Mouse (Mus musculus) lung, embryonic 15.5 days (tissue): ENCODE measurements around the gene Zscan10. TPM values are rescaled to one million over a fixed set of nuclear protein-coding genes. Genes with fewer than 3 reads are reported as not detected.
"Not testable (repeated sequence)": the region's sequence is repeated elsewhere in the genome, so short reads cannot be mapped to it uniquely, and the experiment has no call there.

Experiments used
- ATAC-seq: fragments of 200-750 bp; cut with Nextera tagmentation; 2 replicates; pipeline ENCODE4 v1.8.0; 2017; ENCODE audit warnings: moderate number of reproducible peaks, borderline replicate concordance; ENCODE audit not compliant: low FRiP score, low TSS enrichment; ENCODE audit errors: extremely low read depth
- H3K27ac ChIP-seq: fragments of 300-500 bp; sonication (generic); 2 replicates; pipeline ENCODE4 v1.5.1; 2015; ENCODE audit warnings: moderate library complexity, mild to moderate bottlenecking, inconsistent platforms
- H3K27me3 ChIP-seq: fragments of 300-500 bp; sonication (generic); 2 replicates; pipeline ENCODE4 v1.6.1; 2015; ENCODE audit warnings: inconsistent platforms
- H3K36me3 ChIP-seq: fragments of 300-500 bp; sonication (generic); 2 replicates; pipeline ENCODE4 v1.6.1; 2015; ENCODE audit warnings: inconsistent platforms
- H3K4me1 ChIP-seq: fragments of 300-500 bp; sonication (generic); 2 replicates; pipeline ENCODE4 v1.6.1; 2015; ENCODE audit warnings: inconsistent platforms
- H3K4me2 ChIP-seq: fragments of 300-500 bp; sonication (generic); 2 replicates; pipeline ENCODE4 v1.6.1; 2015; ENCODE audit warnings: inconsistent platforms, mild to moderate bottlenecking, moderate library complexity
- H3K4me3 ChIP-seq: fragments of 300-500 bp; sonication (generic); 2 replicates; pipeline ENCODE4 v1.5.1; 2015; ENCODE audit warnings: mild to moderate bottlenecking, inconsistent platforms
- H3K9ac ChIP-seq: fragments of 300-500 bp; sonication (generic); 2 replicates; pipeline ENCODE4 v1.6.1; 2015; ENCODE audit warnings: inconsistent platforms
- H3K9me3 ChIP-seq: fragments of 300-500 bp; sonication (generic); 2 replicates; pipeline ENCODE4 v1.6.1; 2016; ENCODE audit warnings: inconsistent platforms
- WGBS: fragments of 180-500 bp; shearing (Covaris S2); methylation state at CpG from one replicate; pipeline ENCODE4 v1.1.7; 2015; 5-methylcytosine and 5-hydroxymethylcytosine counted together
- polyA plus RNA-seq: library from polyadenylated mRNA; unstranded; fragments of >200 nt; fragmentation: Nextera tagmentation; extraction: Ambion mirVana; gene quantifications from 2 replicates; pipeline ENCODE4 v1.2.1, GENCODE M21; 2015

Gene Zscan10
- polyA plus RNA-seq, 1 experiment from 2014 or later: 0.40 TPM

DNA sequence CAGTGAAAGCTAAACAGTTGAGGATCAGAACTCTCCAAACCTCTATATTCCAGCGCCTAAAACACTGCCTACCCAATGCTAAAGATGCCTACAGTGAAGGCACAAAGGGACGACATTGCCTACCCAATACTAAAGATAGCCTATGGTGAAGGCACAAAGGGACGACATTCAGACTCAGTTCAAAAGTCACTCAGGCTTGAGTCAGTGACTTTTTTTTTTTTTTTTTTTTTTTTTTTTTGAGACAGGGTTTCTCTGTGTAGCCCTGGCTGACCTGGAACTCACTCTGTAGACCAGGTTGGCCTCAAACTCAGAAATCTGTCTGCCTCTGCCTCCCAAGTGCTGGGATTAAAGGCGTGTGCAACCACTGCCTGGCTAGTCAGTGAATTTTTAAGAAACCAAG is 5.5 kb upstream of the Zscan10 start:
- WGBS: 84% methylated on average over 4 of the region's 4 CpGs
- not testable (repeated sequence) for H3K4me3 ChIP-seq, H3K27me3 ChIP-seq, H3K9me3 ChIP-seq, ATAC-seq, H3K9ac ChIP-seq, H3K27ac ChIP-seq, H3K36me3 ChIP-seq, H3K4me2 ChIP-seq
- peaks cover 19% of the 10 kb centered on the region for H3K4me1 ChIP-seq

DNA sequence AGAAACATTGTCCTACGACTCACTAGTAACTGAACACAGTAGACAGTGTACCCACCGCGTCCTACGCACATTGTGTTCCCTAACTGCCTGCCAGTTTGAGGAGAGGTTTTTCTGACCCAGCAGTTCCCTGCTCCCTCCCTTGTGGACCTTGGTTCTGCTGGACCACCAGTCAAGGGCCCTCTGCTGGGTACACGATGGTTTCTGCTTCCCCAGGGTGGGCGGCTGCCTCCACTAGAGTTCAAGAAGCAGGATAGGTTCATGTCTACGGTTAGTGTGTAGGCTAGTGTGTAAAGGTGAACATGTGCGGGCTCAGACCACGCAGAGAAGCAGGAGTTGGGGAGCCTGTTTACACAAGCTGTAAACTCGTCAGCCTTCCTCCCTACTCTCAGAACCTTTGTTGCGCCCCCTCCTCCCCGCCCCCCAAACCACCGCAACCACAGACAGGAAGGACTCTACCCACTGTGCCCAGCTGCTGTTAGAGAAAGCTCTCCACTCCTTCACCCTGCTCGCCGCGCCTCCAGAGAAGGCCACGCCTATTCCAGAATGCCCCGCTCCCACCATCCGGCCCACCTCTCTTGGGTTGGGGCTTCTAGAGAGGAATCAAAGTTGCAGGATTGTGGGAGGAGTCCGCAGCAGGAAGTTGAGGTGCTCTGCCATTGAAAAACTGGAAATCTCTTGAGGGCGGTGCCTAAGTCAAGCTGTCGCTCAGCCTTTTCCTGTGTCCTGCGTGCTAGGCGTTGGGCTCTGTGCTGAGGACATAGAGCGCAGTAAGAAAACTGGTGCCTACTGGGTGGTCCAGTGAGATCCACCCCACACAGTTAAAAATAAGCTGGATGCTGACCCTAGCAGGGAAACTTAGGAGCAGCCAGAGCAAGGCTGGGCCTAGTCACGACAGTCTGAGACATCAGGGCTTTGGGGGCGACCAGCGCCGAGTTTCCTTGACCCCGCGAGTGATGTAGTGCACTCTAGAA is 1.8 kb upstream of the Zscan10 start, which contains the start of gene Zfp13:
TSS of gene Zfp13 (minus strand) at position 906 of the 971 bp plus-strand sequence.
- H3K9ac ChIP-seq: peak within 1 kb of the TSS; percentile 55
- 5% methylated on average over 31 of the region's 31 CpGs for WGBS
- H3K9me3 ChIP-seq: no peaks in the 10 kb centered on the region
- no peaks in the 10 kb centered on the region for H3K36me3 ChIP-seq
- H3K4me3 ChIP-seq: peak within 1 kb of the TSS; percentile 50
- peaks cover 25% of the 10 kb centered on the region for H3K4me1 ChIP-seq
- H3K27me3 ChIP-seq: no peaks in the 10 kb centered on the region
- H3K4me2 ChIP-seq: peak within 1 kb of the TSS; percentile 80
- ATAC-seq: peak; percentile 96
- peak within 1 kb of the TSS; percentile 97 for H3K27ac ChIP-seq

DNA sequence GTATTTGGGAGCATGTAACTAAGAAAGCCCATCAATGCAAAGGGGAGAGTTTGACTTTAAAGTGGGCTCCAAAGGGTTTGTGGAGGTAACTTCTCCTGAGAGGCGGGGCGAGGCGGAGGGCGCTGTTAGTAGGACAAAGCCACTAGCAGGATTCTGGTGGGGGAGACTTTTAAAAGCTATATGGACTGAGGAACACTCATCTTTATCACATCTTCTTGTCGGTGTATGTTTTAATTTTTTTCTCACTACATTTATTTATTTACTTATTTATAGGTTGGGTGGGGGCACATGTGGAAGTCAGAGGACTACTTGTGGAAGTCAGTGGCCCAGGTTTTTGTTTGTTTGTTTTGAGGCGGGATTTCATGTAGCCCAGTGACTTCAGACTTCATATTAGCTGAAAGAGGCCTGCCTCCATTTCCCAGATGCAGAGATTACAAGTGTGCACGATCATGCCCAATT is 1.0 kb upstream of the Zscan10 start:
- H3K9me3 ChIP-seq: no peaks in the 10 kb centered on the region
- H3K4me1 ChIP-seq: peaks cover 25% of the 10 kb centered on the region
- H3K27ac ChIP-seq: peak overlapping the region; percentile 97
- H3K4me2 ChIP-seq: peak overlapping the region; percentile 80
- H3K36me3 ChIP-seq: no peaks in the 10 kb centered on the region
- peak overlapping the region; percentile 50 for H3K4me3 ChIP-seq
- peak overlapping the region; percentile 55 for H3K9ac ChIP-seq
- peak; percentile 1; the same call in 1 of the 2 replicates for ATAC-seq
- no peaks in the 10 kb centered on the region for H3K27me3 ChIP-seq
- WGBS: 25% methylated on average over 7 of the region's 7 CpGs

DNA sequence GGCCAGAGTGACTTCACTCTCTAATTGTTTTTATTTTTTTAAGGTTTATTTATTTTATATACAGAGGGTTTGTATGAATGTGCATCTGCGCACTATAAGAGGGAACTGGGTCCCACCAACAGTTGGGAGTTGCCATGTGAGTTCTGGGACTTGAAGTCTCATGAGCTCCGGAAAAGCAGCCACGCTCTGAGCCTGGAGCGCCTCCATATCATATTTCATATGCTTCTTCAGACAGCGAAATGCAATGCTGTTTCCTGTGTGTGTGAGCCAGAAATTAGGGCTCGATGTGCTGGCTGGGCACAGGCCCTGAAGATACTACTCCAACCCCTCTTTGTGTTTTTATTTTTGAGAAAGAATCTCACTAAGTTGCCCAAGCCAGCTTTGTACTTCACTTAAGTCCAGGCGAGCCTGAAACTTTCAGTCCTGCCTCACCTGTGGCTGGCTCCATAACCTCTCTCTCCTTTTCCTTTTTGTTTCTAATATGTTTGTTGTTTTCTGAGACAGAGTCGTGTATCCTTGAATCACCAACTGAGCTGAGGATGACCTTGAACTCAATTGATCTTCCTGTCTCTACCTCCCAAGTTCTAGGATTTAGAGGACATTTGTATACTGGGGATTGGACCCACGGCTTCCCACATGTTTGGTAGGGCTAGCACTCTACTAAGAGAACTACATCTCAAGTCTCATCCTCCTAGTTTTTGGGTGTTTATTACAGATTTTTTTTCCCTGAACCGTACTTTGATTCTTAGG is 1.4 kb downstream of the Zscan10 start:
- ATAC-seq: no peak
- no peak overlapping the region for H3K4me3 ChIP-seq
- H3K27me3 ChIP-seq: no peaks in the 10 kb centered on the region
- no peak overlapping the region for H3K4me2 ChIP-seq
- H3K27ac ChIP-seq: peak overlapping the region; percentile 39
- peaks cover 25% of the 10 kb centered on the region for H3K4me1 ChIP-seq
- no peak overlapping the region for H3K9ac ChIP-seq
- no peaks in the 10 kb centered on the region for H3K36me3 ChIP-seq
- H3K9me3 ChIP-seq: no peaks in the 10 kb centered on the region
- WGBS: 33% methylated on average over 10 of the region's 10 CpGs

DNA sequence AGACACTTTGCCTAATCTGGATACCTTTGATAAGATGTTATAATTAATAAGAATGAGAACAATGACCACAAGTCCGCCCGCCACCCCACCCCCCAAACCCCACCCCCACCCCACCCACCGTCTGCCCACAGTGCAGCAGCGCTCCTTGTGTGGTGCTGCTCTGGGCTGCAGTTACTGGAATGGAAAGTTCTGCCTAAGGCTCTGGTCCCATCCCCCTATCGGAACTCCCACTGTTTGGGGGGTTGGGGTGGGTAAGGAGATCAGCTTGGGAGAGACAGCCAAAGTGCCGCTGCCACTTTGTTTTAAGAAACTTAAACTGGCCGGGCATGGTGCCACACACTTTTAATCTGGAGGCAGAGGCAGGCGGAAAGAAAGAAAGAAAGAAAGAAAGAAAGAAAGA is 2.4 kb downstream of the Zscan10 start:
- H3K4me3 ChIP-seq: no peak overlapping the region
- WGBS: 31% methylated on average over 8 of the region's 8 CpGs
- no peaks in the 10 kb centered on the region for H3K36me3 ChIP-seq
- no peak for ATAC-seq
- H3K4me1 ChIP-seq: peaks cover 25% of the 10 kb centered on the region
- no peaks in the 10 kb centered on the region for H3K9me3 ChIP-seq
- no peak overlapping the region for H3K27ac ChIP-seq
- no peak overlapping the region for H3K4me2 ChIP-seq
- H3K9ac ChIP-seq: no peak overlapping the region
- no peaks in the 10 kb centered on the region for H3K27me3 ChIP-seq

DNA sequence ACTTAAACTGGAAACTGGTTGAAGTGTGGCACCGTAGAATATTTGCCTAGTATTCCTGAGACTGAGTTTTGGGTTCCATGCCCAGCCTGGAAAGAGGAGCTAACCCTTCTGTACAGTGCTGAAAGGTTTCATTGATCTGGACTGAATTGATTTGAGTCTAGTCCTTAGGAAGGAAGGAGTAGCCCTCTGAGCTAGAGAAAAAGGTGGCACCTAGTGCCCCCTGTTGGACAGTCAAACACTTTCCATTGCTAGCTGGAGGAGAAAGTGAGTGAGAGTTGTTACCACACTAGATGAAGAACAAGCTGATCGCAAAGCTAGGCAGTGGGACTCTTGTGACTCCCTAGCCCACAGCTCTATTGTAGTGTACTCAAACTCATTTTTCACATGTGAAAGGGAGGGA is 2.9 kb downstream of the Zscan10 start:
- no peak for ATAC-seq
- H3K27me3 ChIP-seq: no peaks in the 10 kb centered on the region
- no peaks in the 10 kb centered on the region for H3K9me3 ChIP-seq
- no peaks in the 10 kb centered on the region for H3K36me3 ChIP-seq
- WGBS: 53% methylated on average over 2 of the region's 2 CpGs
- H3K4me1 ChIP-seq: peaks cover 23% of the 10 kb centered on the region
- H3K27ac ChIP-seq: no peak overlapping the region
- no peak overlapping the region for H3K4me2 ChIP-seq
- no peak overlapping the region for H3K9ac ChIP-seq
- H3K4me3 ChIP-seq: no peak overlapping the region

DNA sequence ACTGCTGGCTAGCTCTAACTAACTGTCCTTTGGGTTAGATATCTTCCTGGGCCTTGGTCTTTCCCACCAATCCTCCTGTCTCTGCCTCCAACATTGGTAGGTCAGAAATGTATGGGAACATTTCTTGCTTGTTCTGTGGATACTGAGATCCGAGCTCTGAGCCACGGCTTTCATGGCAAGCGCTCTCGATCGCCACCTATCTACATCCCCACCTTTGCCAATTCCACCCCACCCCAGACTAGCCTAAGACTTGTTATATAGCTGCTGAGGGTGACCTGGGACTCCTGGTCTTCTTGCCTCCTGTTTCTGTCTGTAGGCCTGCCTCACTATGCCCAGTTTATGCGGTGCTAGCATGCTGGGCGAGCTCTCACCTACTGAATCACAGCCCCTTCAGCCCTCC is 3.7 kb downstream of the Zscan10 start:
- H3K9me3 ChIP-seq: no peaks in the 10 kb centered on the region
- H3K4me2 ChIP-seq: no peak overlapping the region
- H3K4me3 ChIP-seq: no peak overlapping the region
- no peaks in the 10 kb centered on the region for H3K27me3 ChIP-seq
- peaks cover 19% of the 10 kb centered on the region for H3K4me1 ChIP-seq
- H3K36me3 ChIP-seq: no peaks in the 10 kb centered on the region
- H3K27ac ChIP-seq: no peak overlapping the region
- WGBS: 65% methylated on average over 7 of the region's 7 CpGs
- H3K9ac ChIP-seq: no peak overlapping the region
- no peak for ATAC-seq

DNA sequence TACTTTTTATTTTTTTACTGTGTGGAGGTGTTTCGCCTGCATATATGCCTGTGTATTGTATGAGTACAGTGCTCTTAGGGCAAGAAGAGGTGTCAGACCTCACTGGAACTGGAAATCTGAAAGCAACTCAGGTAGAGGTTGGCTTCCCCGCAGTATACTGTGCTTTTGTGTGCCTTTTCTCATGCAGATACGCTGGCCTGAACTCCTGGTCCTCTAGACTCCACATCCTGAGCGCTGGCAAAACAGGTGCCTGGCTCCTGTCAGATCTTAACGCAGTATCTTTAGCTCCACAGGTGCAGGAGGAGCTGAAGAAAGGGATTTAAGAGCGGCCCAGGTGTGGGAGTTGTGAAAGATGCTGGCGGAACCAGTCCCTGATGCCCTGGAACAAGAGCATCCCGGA is 4.6 kb downstream of the Zscan10 start:
- ATAC-seq: no peak
- 81% methylated on average over 8 of the region's 8 CpGs for WGBS
- Histone ChIP-seq H3K9ac (no peak overlapping the region), H3K36me3 (no peaks in the 10 kb centered on the region), H3K9me3 (no peaks in the 10 kb centered on the region), H3K27me3 (no peaks in the 10 kb centered on the region), H3K4me2 (no peak overlapping the region), H3K4me3 (no peak overlapping the region), H3K27ac (no peak overlapping the region), H3K4me1 (peaks cover 12% of the 10 kb centered on the region)

DNA sequence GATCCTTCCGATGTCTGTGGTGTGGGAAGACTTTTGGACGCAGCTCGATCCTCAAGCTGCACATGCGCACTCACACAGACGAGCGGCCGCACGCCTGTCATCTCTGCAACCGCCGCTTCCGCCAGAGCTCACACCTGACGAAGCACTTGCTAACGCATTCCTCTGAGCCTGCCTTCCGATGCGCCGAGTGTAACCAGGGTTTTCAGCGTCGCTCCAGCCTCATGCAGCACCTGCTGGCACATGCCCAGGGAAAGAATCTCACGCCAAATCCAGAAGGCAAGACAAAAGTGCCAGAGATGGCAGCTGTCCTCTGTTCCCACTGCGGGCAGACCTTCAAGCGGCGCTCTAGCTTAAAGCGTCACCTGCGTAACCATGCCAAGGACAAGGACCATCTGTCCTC is 9.0 kb downstream of the Zscan10 start:
- Histone ChIP-seq H3K9me3 (no peaks in the 10 kb centered on the region), H3K4me1 (no peaks in the 10 kb centered on the region), H3K27ac (no peak overlapping the region), H3K4me3 (no peak overlapping the region), H3K27me3 (no peaks in the 10 kb centered on the region), H3K9ac (no peak overlapping the region), H3K4me2 (no peak overlapping the region), H3K36me3 (no peaks in the 10 kb centered on the region)
- WGBS: 91% methylated on average over 24 of the region's 24 CpGs
- no peak for ATAC-seq

DNA sequence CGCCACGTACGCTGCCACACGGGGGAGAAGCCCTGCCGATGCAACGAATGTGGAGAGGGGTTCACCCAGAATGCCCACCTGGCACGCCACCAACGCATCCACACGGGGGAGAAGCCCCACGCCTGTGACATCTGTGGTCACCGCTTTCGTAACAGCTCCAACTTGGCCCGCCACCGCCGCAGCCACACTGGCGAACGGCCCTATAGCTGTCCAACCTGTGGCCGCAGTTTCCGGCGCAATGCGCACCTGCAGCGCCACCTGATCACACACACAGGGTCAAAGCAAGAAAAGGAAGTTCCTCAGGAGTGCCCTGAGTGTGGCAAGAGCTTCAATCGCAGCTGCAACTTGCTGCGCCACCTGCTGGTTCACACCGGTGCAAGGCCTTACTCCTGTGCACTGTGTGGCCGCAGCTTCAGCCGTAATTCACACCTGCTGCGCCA is 9.7 kb downstream of the Zscan10 start:
- Histone ChIP-seq H3K27ac (no peak overlapping the region), H3K36me3 (no peaks in the 10 kb centered on the region), H3K4me2 (no peak overlapping the region), H3K27me3 (no peaks in the 10 kb centered on the region), H3K9me3 (no peaks in the 10 kb centered on the region), H3K4me1 (no peaks in the 10 kb centered on the region), H3K9ac (no peak overlapping the region), H3K4me3 (no peak overlapping the region)
- ATAC-seq: peak; percentile 78; the same call in 1 of the 2 replicates
- WGBS: 76% methylated on average over 28 of the region's 28 CpGs

DNA sequence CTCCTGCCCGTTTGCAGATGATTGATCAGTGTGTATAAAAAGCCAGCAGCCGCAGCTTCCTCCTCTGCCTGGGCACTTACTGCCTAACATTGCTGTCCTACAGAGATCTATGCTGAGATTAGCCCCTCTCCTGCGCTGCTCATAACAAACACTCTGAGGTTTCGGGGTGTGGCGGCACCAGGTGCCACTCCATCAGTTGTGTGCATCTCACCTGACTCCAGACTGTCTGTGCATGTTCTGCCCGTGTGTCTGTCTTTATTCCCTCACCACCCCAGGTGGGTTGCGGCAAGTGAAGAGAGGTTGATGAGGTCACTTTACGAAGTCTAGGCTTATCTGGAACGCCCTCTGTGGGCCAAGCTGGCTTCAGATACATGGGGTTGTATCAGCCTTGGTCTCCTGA is 16.4 kb downstream of the Zscan10 start:
- H3K4me3 ChIP-seq: no peak overlapping the region
- H3K36me3 ChIP-seq: no peaks in the 10 kb centered on the region
- H3K9ac ChIP-seq: no peak overlapping the region
- no peak for ATAC-seq
- H3K9me3 ChIP-seq: no peaks in the 10 kb centered on the region
- no peak overlapping the region for H3K4me2 ChIP-seq
- H3K27me3 ChIP-seq: peaks cover 8% of the 10 kb centered on the region
- no peak overlapping the region for H3K27ac ChIP-seq
- WGBS: 32% methylated on average over 9 of the region's 9 CpGs
- no peaks in the 10 kb centered on the region for H3K4me1 ChIP-seq

DNA sequence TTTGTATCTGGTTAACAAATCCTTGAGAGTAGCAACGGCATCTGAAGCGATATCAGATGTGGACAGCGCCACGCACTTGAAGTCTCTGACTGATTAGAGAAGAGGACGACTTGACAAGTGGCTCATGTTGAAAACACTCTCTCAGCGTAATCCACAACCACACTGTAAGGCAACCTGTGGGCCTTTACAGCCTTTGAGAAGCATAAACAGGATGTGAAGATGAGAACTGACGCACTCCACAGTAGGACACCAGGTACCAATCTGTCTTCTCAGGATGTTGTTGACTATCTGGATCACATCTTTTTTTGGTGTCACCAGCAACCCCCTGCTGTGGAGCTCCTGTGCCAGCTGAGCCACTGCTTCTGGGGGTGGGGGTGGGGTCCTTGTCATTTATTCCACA is 19.7 kb downstream of the Zscan10 start:
- no peak for ATAC-seq
- no peak overlapping the region for H3K9ac ChIP-seq

More for the DNA sequence above, 19.7 kb downstream of the Zscan10 start:
- 51% methylated on average over 7 of the region's 7 CpGs for WGBS
- H3K4me3 ChIP-seq: no peak overlapping the region
- H3K27me3 ChIP-seq: peaks cover 8% of the 10 kb centered on the region
- H3K9me3 ChIP-seq: no peaks in the 10 kb centered on the region
- no peak overlapping the region for H3K27ac ChIP-seq
- no peaks in the 10 kb centered on the region for H3K4me1 ChIP-seq
- H3K36me3 ChIP-seq: no peaks in the 10 kb centered on the region
- H3K4me2 ChIP-seq: no peak overlapping the region
